Mouse (Mus musculus): ENCODE results near the gene Mmp8.

Mmp8 gene

GRCm38 (mm10) chr9:7593272-7593812 is 35.1 kb downstream of the Mmp8 start:
- in situ Hi-C loops (cut with MboI, MseI), result no loop called here

GRCm38 (mm10) chr9:7594816-7595540 is 36.7 kb downstream of the Mmp8 start:
- in situ Hi-C loops (cut with MboI, MseI), result loop anchor here (5.0 kb wide), 1 partner anchor 378 kb away; no protein-coding TSS in a partner anchor

- in situ Hi-C loops (cut with MboI, MseI), result loop anchor here (10.0 kb wide), 1 partner anchor 292 kb away; no protein-coding TSS in a partner anchor
These were observed 44.9 kb downstream of the Mmp8 start for GRCm38 (mm10) chr9:7602982-7603742.

- in situ Hi-C loops (cut with MboI, MseI), result loop anchor here (10.0 kb wide), 1 partner anchor 291 kb away; no protein-coding TSS in a partner anchor
These were observed 45.7 kb downstream of the Mmp8 start for GRCm38 (mm10) chr9:7604005-7604404.

- in situ Hi-C loops (cut with MboI, MseI), result loop anchor here (10.0 kb wide), 1 partner anchor 289 kb away; no protein-coding TSS in a partner anchor
These were observed 47.4 kb downstream of the Mmp8 start for GRCm38 (mm10) chr9:7605638-7606037.
